Mouse (Mus musculus): ENCODE results near the gene S100a1.

The S100a1 gene

GRCm38 (mm10) chr3:90464552-90465080 is 49.6 kb downstream of the S100a1 start:
- no peak for DNase-seq

- no peak for DNase-seq
These were observed 51.6 kb downstream of the S100a1 start for GRCm38 (mm10) chr3:90462579-90462978.

- no peak for DNase-seq
These were observed 52.3 kb downstream of the S100a1 start for GRCm38 (mm10) chr3:90461935-90462334.

Data from cerebellum, adult 11-12 months (tissue).